Mouse (Mus musculus) embryonic facial prominence, embryonic 11.5 days (tissue): ENCODE measurements around the gene Fbxl14. TPM values are rescaled to one million over a fixed set of nuclear protein-coding genes. Genes with fewer than 3 reads are reported as not detected.
A peak's percentile ranks its signal among the peaks of the same experiment; 100 is the strongest.
"Not testable (repeated sequence)": the region's sequence is repeated elsewhere in the genome, so short reads cannot be mapped to it uniquely, and the experiment has no call there.

Source experiments
- ATAC-seq: fragments of 200-750 bp; cut with Nextera tagmentation; replicated peaks from 2 replicates; pipeline ENCODE4 v1.8.0; 2017; ENCODE audit warnings: low read depth; ENCODE audit not compliant: insufficient number of reproducible peaks, low FRiP score, low TSS enrichment
- DNase-seq: peaks from one replicate; pipeline ENCODE4 v3.0.0-alpha.2; 2015; ENCODE audit warnings: low spot score
- H3K27ac ChIP-seq: fragments of 300-500 bp; sonication (generic); replicated peaks from 2 replicates; pipeline ENCODE4 v1.5.1; 2014; ENCODE audit warnings: mild to moderate bottlenecking, low read depth, low read length, control low read depth
- H3K27me3 ChIP-seq: fragments of 300-500 bp; sonication (generic); 2 replicates; pipeline ENCODE4 v1.6.1; 2014; ENCODE audit warnings: mild to moderate bottlenecking, low read length, moderate library complexity, mixed read lengths; ENCODE audit not compliant: control insufficient read depth, insufficient read depth
- H3K36me3 ChIP-seq: fragments of 300-500 bp; sonication (generic); replicated peaks from 2 replicates; pipeline ENCODE4 v1.6.1; 2014; ENCODE audit warnings: low read depth, mild to moderate bottlenecking, low read length, moderate library complexity, mixed read lengths; ENCODE audit not compliant: control insufficient read depth, insufficient read depth
- H3K4me1 ChIP-seq: fragments of 300-500 bp; sonication (generic); 2 replicates; pipeline ENCODE4 v1.6.1; 2014; ENCODE audit warnings: low read length, mixed read lengths; ENCODE audit not compliant: control insufficient read depth, insufficient read depth
- H3K4me2 ChIP-seq: fragments of 300-500 bp; sonication (generic); 2 replicates; pipeline ENCODE4 v1.6.1; 2014; ENCODE audit warnings: low read depth, mild to moderate bottlenecking, control low read depth, low read length, moderate library complexity
- H3K4me3 ChIP-seq: fragments of 300-500 bp; sonication (generic); 2 replicates; pipeline ENCODE4 v1.5.1; 2014; ENCODE audit warnings: low read depth, low read length, control low read depth
- H3K9ac ChIP-seq: fragments of 300-500 bp; sonication (generic); replicated peaks from 2 replicates; pipeline ENCODE4 v1.6.1; 2014; ENCODE audit warnings: mild to moderate bottlenecking, control low read depth, low read length
- H3K9me3 ChIP-seq: fragments of 300-500 bp; sonication (generic); replicated peaks from 2 replicates; pipeline ENCODE4 v1.6.1; 2016; ENCODE audit warnings: mild to moderate bottlenecking, low read length, inconsistent platforms, mixed read lengths; ENCODE audit not compliant: control insufficient read depth
- WGBS: fragments of 180-500 bp; shearing (Covaris S2); extraction: QIAGEN DNeasy Blood & Tissue Kit; methylation state at CpG from one replicate; pipeline ENCODE4 v1.1.7; 2014; 5-methylcytosine and 5-hydroxymethylcytosine counted together
- polyA plus RNA-seq: library from polyadenylated mRNA; unstranded; fragments of >200 nt; fragmentation: Nextera tagmentation; extraction: Ambion mirVana; gene quantifications from 2 replicates; pipeline ENCODE4 v1.2.1, GENCODE M21; 2014

Fbxl14 gene
- polyA plus RNA-seq, 1 experiment from 2014 or later = 7.0 TPM

GRCm38 (mm10) chr6:119473992-119474391, 5.5 kb upstream of the Fbxl14 start:
- Histone ChIP-seq H3K4me3 (no peak overlapping the region), H3K4me2 (no peak overlapping the region), H3K4me1 (no peaks in the 10 kb centered on the region), H3K9me3 (no peaks in the 10 kb centered on the region), H3K9ac (no peak overlapping the region), H3K27me3 (no peaks in the 10 kb centered on the region), H3K27ac (no peak overlapping the region), H3K36me3 (no peaks in the 10 kb centered on the region)
- ATAC-seq (no peak), DNase-seq (no peak)
- 89% methylated on average over 4 of the region's 4 CpGs for WGBS

- H3K36me3 ChIP-seq = no peaks in the 10 kb centered on the region
- no peak for ATAC-seq
- no peaks in the 10 kb centered on the region for H3K4me1 ChIP-seq
- H3K27me3 ChIP-seq = no peaks in the 10 kb centered on the region
- no peak for DNase-seq
- no peak overlapping the region for H3K4me2 ChIP-seq
- no peak overlapping the region for H3K4me3 ChIP-seq
- no peak overlapping the region for H3K27ac ChIP-seq
- H3K9me3 ChIP-seq = no peaks in the 10 kb centered on the region
- 84% methylated on average over 6 of the region's 6 CpGs for WGBS
- no peak overlapping the region for H3K9ac ChIP-seq
Observed at GRCm38 (mm10) chr6:119475988-119476387, 3.5 kb upstream of the Fbxl14 start.

- Histone ChIP-seq H3K4me2 (no peak overlapping the region; the same call in 1 of the 2 replicates), H3K9ac (no peak overlapping the region), H3K4me3 (no peak overlapping the region), H3K27me3 (no peaks in the 10 kb centered on the region), H3K4me1 (no peaks in the 10 kb centered on the region; the same call in 1 of the 2 replicates), H3K36me3 (no peaks in the 10 kb centered on the region), H3K27ac (no peak overlapping the region), H3K9me3 (no peaks in the 10 kb centered on the region)
- 41% methylated on average over 13 of the region's 13 CpGs for WGBS
- DNase-seq (no peak), ATAC-seq (no peak)
Observed at GRCm38 (mm10) chr6:119477686-119478310, 1.7 kb upstream of the Fbxl14 start.

- H3K27me3 ChIP-seq = no peaks in the 10 kb centered on the region
- peak overlapping the region; percentile 68 for H3K4me2 ChIP-seq
- peak overlapping the region; percentile 85 for H3K4me3 ChIP-seq
- 2% methylated on average over 42 of the region's 49 CpGs for WGBS
- peak overlapping the region; percentile 98 for H3K27ac ChIP-seq
- 0 out of 2 replicates have a peak, but pooled peaks cover 2% of the 10 kb centered on the region for H3K36me3 ChIP-seq
- peaks cover 4% of the 10 kb centered on the region for H3K4me1 ChIP-seq
- H3K9ac ChIP-seq = peak overlapping the region; percentile 94
- H3K9me3 ChIP-seq = no peaks in the 10 kb centered on the region
- DNase-seq (peak; percentile 95), ATAC-seq (peak; percentile 92)
Observed at GRCm38 (mm10) chr6:119478560-119479342, 717 bp upstream of the Fbxl14 start.

- H3K27me3 ChIP-seq = no peaks in the 10 kb centered on the region
- under 1% methylated on average over 69 of the region's 70 CpGs for WGBS
- DNase-seq (peak; percentile 60), ATAC-seq (peak; percentile 4; the same call in 1 of the 2 replicates)
- peak overlapping the region; percentile 98 for H3K27ac ChIP-seq
- peak overlapping the region; percentile 85 for H3K4me3 ChIP-seq
- H3K4me1 ChIP-seq = peaks cover 4% of the 10 kb centered on the region
- H3K9me3 ChIP-seq = no peaks in the 10 kb centered on the region
- peak overlapping the region; percentile 88 for H3K4me2 ChIP-seq
- H3K36me3 ChIP-seq = 0 out of 2 replicates have a peak, but pooled peaks cover 2% of the 10 kb centered on the region
- peak overlapping the region; percentile 94 for H3K9ac ChIP-seq
Observed at GRCm38 (mm10) chr6:119479876-119480705, 623 bp downstream of the Fbxl14 start.

GRCm38 (mm10) chr6:119480706-119481331, 1.4 kb downstream of the Fbxl14 start:
- Histone ChIP-seq H3K27me3 (no peaks in the 10 kb centered on the region), H3K4me1 (peaks cover 4% of the 10 kb centered on the region), H3K4me3 (peak overlapping the region; percentile 85), H3K4me2 (peak overlapping the region; percentile 88), H3K27ac (no peak overlapping the region), H3K9me3 (no peaks in the 10 kb centered on the region), H3K9ac (peak overlapping the region; percentile 94), H3K36me3 (0 out of 2 replicates have a peak, but pooled peaks cover 2% of the 10 kb centered on the region)
- ATAC-seq (peak; percentile 31; the same call in 1 of the 2 replicates), DNase-seq (peak; percentile 53)
- WGBS = 2% methylated on average over 31 of the region's 33 CpGs

- Histone ChIP-seq H3K4me2 (peak overlapping the region; percentile 40), H3K9ac (0 out of 2 replicates have a peak overlapping the region, but pooled peaks have one; percentile 14), H3K4me3 (peak overlapping the region; percentile 12)
- not testable (repeated sequence) for ATAC-seq, H3K4me1 ChIP-seq, H3K36me3 ChIP-seq, H3K27ac ChIP-seq, H3K9me3 ChIP-seq, H3K27me3 ChIP-seq
- peak; percentile 52 for DNase-seq
- 3% methylated on average over 10 of the region's 10 CpGs for WGBS
Observed at GRCm38 (mm10) chr6:119481741-119482390, 2.4 kb downstream of the Fbxl14 start.
